Mouse (Mus musculus) small intestine, adult 2 months (tissue): ENCODE results near the gene Ppm1m. TPM values are rescaled to one million over a fixed set of nuclear protein-coding genes. Genes with fewer than 3 reads are reported as not detected.

Experiments
- H3K27ac ChIP-seq: fragments of 200-500 bp; 2 replicates; pipeline ENCODE4 v1.5.1; 2012; ENCODE audit warnings: low read depth, low read length, control low read depth, inconsistent platforms; ENCODE audit not compliant: insufficient read depth
- H3K27me3 ChIP-seq: fragments of 200-500 bp; 2 replicates; pipeline ENCODE4 v1.6.1; 2012; ENCODE audit warnings: mild to moderate bottlenecking, moderate library complexity, low read length, inconsistent platforms; ENCODE audit not compliant: control insufficient read depth, insufficient read depth
- H3K36me3 ChIP-seq: fragments of 200-500 bp; 2 replicates; pipeline ENCODE4 v1.6.1; 2012; ENCODE audit warnings: mild to moderate bottlenecking, low read length, control low read depth, inconsistent platforms; ENCODE audit not compliant: control insufficient read depth, insufficient read depth
- H3K4me1 ChIP-seq: fragments of 200-500 bp; 2 replicates; pipeline ENCODE4 v1.6.1; 2012; ENCODE audit warnings: low read length, inconsistent platforms, mixed read lengths; ENCODE audit not compliant: control insufficient read depth, insufficient read depth, insufficient read length
- H3K4me3 ChIP-seq: fragments of 200-500 bp; 2 replicates; pipeline ENCODE4 v1.5.1; 2012; ENCODE audit warnings: low read depth, mild to moderate bottlenecking, control low read depth, inconsistent platforms, low read length, moderate library complexity
- CTCF ChIP-seq: fragments of 200-500 bp; IDR thresholded peaks from 2 replicates; pipeline ENCODE4 v1.5.1; 2012; ENCODE audit warnings: low read depth, mild to moderate bottlenecking, control low read depth, inconsistent platforms, low read length, moderate library complexity, mixed read lengths; ENCODE audit not compliant: insufficient replicate concordance, insufficient read length; ENCODE audit errors: extremely low read depth
- POLR2A ChIP-seq: fragments of 200-500 bp; IDR thresholded peaks from 2 replicates; pipeline ENCODE4 v1.6.1; 2012; ENCODE audit warnings: low read depth, mild to moderate bottlenecking, control low read depth, inconsistent platforms, low read length, moderate library complexity
- WGBS: fragments of 180-500 bp; shearing (Covaris S2); methylation state at CpG from one replicate; pipeline ENCODE4 v1.1.7; 2018; 5-methylcytosine and 5-hydroxymethylcytosine counted together
- polyA plus RNA-seq: library from polyadenylated mRNA; depleted of rRNA; stranded (reverse); fragments of >200 nt; gene quantifications from 2 replicates; pipeline ENCODE4 v1.2.3, GENCODE M21; 2012

Gene Ppm1m
- polyA plus RNA-seq, 1 experiment = 14.9 TPM

DNA sequence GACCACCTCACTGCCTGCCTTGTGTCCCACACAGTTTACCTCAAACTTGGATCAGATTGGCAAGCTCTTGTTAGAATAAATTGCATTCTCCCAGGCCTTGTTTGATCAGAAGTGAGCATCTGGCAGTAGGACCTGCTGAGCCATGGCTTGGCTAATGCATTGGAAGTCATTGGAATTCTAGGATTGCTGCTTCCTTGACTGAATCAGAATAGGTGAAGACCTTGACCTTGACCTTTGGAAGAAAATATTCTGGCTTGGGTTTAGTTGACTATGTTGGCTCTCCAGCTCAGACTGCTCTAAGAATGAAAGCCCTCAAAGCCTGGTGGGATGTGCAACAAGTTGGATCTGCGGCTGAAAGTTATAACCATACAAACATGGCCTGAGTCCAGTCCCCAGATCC, 8.2 kb downstream of the Ppm1m start:
- H3K36me3 ChIP-seq = peaks cover 57% of the 10 kb centered on the region
- WGBS = 84% methylated on average over 1 of the region's 1 CpGs
- TF ChIP-seq CTCF (no peak), POLR2A (no peak)
- H3K27ac ChIP-seq = no peak overlapping the region
- H3K27me3 ChIP-seq = no peaks in the 10 kb centered on the region
- H3K4me1 ChIP-seq = no peaks in the 10 kb centered on the region
- H3K4me3 ChIP-seq = no peak overlapping the region

DNA sequence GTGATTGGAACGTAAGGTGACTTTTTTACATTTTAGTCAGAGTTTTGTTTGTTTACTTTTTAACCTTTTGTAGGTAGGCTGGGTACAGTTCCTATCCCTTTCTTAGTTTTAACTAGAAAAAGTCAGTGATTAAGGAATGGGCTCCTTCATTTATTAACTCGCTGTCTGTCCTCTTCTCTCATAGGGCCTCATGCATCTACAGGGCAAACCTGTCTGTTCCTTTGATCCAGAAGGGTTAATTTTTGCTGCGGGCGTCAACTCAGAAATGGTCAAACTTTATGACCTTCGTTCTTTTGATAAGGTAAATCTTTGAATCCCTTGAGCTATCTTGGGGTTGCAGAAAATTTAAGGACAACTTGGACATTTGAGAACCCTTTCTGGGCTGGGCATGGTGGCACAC, 15.6 kb downstream of the Ppm1m start:
- H3K4me1 ChIP-seq = no peaks in the 10 kb centered on the region
- no peak for TF ChIP-seq CTCF
- no peak for TF ChIP-seq POLR2A
- H3K4me3 ChIP-seq = no peak overlapping the region
- no peaks in the 10 kb centered on the region for H3K27me3 ChIP-seq
- WGBS = 63% methylated on average over 5 of the region's 5 CpGs
- peaks cover 79% of the 10 kb centered on the region for H3K36me3 ChIP-seq
- H3K27ac ChIP-seq = no peak overlapping the region

DNA sequence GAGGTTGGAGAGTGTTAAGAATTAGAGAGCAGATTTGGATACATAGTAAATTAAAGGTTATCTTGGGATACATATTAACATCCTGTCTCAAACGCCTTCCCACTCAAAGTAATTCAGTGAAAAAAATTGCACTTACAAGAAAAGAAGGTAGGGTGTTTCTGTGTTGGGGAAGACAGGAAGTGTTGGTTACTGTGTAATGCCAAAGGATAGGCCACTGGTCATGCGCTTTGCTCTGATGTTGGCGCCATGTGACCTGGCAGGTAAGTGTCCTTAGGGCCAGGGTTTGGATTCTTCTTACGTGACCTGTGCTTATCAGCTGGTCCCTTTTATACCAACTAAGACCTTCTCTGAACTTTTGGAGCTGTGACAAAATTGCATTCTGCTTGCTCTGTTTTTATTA, 17.4 kb downstream of the Ppm1m start:
- 86% methylated on average over 4 of the region's 4 CpGs for WGBS
- H3K4me3 ChIP-seq = no peak overlapping the region
- TF ChIP-seq POLR2A (no peak), CTCF (no peak)
- H3K4me1 ChIP-seq = 0 out of 2 replicates have a peak, but pooled peaks cover 2% of the 10 kb centered on the region
- peaks cover 76% of the 10 kb centered on the region for H3K36me3 ChIP-seq
- no peak overlapping the region for H3K27ac ChIP-seq
- no peaks in the 10 kb centered on the region for H3K27me3 ChIP-seq

DNA sequence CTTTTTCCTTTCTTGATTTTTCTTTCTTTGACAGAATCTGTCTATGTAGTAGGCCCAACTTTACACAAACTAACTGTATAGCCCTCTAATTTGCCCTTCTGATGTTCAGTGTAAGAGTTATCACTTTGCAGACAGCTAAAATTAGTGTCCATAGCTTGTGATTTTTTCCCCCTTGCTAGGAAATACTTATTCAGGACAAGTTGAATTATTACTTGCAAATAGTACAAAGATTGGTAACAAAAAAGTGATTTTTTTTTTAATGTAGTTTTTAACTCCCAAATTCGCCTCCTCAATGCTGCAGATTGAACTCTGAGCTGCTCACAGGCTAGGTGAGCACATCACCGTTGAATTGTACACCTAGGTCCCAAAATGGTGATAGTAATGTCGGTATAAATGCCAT, 19.6 kb downstream of the Ppm1m start:
- 87% methylated on average over 3 of the region's 3 CpGs for WGBS
- TF ChIP-seq POLR2A (no peak), CTCF (no peak)
- H3K27me3 ChIP-seq = no peaks in the 10 kb centered on the region
- peaks cover 5% of the 10 kb centered on the region; the same call in 1 of the 2 replicates for H3K4me1 ChIP-seq
- H3K36me3 ChIP-seq = peaks cover 62% of the 10 kb centered on the region
- H3K27ac ChIP-seq = no peak overlapping the region
- no peak overlapping the region for H3K4me3 ChIP-seq

DNA sequence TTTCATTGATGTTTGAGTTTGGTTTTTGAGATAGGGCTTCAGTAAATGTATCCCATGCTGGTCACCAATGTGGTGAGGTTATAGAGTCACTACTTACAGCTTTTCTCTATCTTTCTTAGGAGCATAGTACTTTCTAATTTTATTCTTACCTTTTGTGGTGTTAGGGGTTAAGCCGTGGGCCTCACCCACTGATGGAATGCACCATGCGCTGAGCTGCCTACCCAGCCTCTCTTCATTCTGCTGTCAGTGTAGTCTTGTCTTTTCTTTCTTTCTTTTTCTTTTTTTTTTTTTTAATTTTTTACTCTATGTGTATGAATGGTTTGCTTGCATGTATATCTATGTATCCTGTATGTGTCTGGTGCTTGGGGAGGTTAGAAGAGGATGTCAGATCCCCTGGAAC, 20.1 kb downstream of the Ppm1m start:
- H3K36me3 ChIP-seq = peaks cover 57% of the 10 kb centered on the region
- 73% methylated on average over 2 of the region's 2 CpGs for WGBS
- H3K27me3 ChIP-seq = no peaks in the 10 kb centered on the region
- H3K4me3 ChIP-seq = no peak overlapping the region
- TF ChIP-seq POLR2A (no peak), CTCF (no peak)
- H3K27ac ChIP-seq = no peak overlapping the region
- peaks cover 5% of the 10 kb centered on the region; the same call in 1 of the 2 replicates for H3K4me1 ChIP-seq

DNA sequence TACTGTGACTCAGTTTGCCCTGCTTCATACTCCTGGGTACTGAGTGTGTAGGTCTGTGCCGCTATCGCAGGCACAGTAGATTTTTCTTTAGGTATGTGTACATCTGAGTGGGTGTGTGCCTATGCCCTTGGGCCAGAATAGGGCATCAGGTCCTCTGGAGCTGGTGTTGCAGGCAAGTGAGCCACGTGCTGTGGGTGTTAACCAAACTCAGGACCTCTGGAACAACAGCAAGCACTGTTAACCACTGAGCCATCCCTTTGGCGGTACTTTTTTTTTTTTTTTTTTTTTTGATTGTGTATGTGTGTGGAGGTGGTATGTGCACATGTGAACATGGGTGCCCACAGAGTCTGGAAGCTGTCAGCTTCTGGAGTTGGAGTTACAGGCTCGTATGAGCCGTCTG, 21.7 kb downstream of the Ppm1m start:
- H3K4me1 ChIP-seq = peaks cover 9% of the 10 kb centered on the region
- H3K4me3 ChIP-seq = no peak overlapping the region
- H3K27ac ChIP-seq = no peak overlapping the region
- no peaks in the 10 kb centered on the region for H3K27me3 ChIP-seq
- peaks cover 43% of the 10 kb centered on the region for H3K36me3 ChIP-seq
- whole genome bisulfite sequencing = 76% methylated on average over 6 of the region's 6 CpGs
- TF ChIP-seq POLR2A = no peak
- no peak for TF ChIP-seq CTCF

DNA sequence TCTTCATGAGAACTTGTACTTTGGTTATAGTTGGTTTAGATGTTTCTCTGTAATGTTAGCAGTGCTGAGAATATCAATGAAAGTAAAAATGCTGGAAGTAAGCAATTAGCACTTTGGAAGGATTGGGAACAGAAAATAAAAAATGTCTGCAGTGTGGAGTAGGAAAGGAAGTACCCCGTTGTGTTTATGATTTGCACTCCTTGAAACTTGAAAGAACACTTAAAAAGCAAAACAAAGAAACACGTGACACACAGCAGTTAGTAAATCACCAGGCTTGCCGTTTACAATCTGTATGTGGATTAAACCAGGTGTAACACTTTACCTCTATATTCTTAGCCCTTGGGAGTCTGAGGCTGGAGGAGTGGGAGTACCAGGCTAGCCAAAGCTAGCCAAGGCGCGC, 22.8 kb downstream of the Ppm1m start:
- no peak for TF ChIP-seq CTCF
- TF ChIP-seq POLR2A = no peak
- Histone ChIP-seq H3K36me3 (peaks cover 38% of the 10 kb centered on the region), H3K27ac (no peak overlapping the region), H3K27me3 (no peaks in the 10 kb centered on the region), H3K4me1 (peaks cover 9% of the 10 kb centered on the region), H3K4me3 (no peak overlapping the region)
- 51% methylated on average over 5 of the region's 5 CpGs for WGBS
